Mouse (Mus musculus) left cerebral cortex, adult 8-10 months (tissue): ENCODE measurements around the gene Gm35549. TPM values are rescaled to one million over a fixed set of nuclear protein-coding genes. Genes with fewer than 3 reads are reported as not detected.

ENCODE experiments used
- DNase-seq, 2 experiments: peaks; one replicate each; pipeline ENCODE4 v3.0.0; 2022; ENCODE audit warnings: low spot score in 2 of 2
- total RNA-seq, 4 experiments: library from RNA; stranded (reverse); gene quantifications; 2 replicates each; pipeline ENCODE4 v1.2.4; 2022

Gene Gm35549
- total RNA-seq, 4 experiments from 2014 or later = not detected

DNA sequence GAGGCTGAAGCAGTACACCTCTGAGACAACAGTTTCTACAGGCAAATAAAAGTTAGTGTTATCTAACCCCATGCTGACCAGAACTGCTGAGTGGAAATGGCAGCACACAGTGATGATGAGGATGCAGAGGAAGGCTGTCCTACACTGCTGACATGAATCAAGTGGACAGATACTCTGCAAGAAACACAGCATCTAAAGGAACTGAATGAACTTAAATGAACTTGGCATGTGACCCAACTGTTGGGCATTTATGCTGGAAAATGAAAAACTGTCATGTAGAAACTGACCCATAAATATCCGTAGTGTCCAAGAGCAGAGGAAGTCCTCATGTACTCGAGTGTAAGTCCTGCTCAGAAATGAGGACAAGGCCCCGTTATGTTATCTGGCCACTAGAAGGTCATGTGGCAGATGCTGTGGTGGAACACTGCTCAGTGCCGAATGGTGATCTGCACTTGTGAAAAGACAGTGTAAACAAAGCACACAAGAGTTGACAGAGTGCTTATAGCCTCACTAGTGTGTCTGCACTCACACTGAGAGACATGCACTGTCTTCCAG lies 13.9 kb downstream of the Gm35549 start:
- DNase-seq = no peak

DNA sequence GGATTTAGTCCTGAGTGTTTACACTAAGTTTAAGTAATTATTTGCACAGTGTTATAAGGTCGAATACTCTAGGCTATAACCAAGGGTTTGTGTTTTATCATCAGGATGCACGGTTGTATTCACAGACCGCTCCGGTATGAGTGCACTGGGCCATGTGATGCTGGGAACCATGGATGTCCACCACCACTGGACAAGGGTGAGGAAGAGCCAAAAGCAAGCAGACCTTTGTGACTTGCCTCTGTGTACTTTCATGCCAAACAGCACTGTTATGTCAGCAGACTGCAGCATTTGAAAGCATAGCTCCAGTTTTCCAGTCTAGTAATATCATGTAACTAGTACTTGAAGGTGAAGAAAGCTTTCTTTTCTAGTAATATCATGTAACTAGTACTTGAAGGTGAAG lies 17.1 kb downstream of the Gm35549 start:
- no peak for DNase-seq

DNA sequence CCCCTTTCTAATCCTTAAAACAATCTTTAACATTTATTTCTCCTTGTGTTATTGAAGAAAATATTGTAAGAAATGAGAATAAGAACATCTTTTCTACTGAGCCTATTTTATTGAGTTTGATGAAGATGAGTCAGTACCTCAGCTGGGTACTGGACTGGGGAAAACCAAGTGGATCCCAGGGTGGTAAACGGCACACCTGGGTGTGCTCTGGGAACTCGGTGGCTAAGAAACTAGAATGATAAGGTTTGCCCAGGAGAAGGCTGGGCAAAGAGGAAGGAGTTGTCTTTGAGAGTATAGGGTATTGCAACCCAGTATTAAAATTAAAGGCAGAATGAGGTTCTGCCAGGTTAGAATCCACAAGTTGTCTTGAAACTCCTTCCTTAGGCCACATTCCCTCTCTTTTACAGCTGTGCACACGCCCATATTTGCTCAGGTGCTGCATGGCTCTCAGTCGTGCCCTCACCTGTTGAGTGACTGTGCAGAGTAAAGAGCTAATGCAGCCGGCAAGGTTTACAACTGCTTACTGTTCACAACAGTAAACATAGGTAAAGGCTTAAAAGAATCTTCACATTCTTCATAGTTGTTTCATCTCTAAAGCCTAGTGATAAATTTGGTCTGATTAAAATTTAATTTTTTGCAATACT lies 20.3 kb downstream of the Gm35549 start:
- no peak for DNase-seq

DNA sequence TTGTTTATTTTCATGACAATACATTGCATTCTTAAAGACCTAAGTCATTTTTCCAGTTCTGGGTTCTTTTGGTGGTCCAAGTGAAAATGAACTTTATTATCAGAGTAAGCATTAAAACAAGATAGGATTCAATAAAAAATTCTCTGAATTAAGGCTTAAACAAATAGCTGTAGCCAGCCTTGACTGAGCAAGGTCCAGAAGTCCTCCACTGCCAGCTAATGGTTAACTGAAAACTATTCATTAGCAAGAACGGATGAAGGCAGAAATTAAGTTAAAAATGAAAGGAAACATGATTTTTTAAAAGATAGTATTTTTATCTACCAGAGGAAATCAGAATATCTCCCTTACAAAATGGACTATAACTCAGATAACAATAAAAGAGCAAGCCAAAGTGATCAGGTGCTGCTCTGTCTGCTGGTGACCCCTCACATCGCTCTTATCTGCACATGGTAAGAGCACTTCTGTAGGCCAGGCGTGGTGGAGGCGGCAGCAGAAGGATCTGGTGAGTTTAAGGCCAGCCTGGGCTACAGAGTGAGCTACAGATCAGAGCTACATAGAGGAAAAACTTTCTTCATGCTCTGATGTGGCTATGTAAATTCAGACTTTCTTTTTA lies 28.5 kb downstream of the Gm35549 start:
- DNase-seq = no peak

DNA sequence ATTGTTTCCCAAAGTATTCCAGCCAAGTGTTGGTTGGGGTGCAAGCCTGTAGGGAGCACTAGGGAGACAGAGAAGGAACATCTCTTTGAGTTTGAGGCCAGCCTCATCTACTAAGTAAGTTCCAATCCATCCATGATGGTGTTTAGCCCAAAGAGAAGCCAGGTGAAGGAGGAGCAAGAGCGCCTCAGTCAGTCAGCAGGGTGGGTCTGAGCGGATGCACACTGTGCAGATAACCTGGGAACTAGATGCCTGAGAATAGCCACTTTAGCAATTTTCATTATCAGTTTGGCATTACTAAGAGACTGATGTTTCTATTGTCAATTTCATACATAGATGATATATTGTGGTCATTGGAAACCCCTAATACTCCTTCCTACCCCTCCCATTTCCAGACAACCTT lies 29.1 kb downstream of the Gm35549 start:
- DNase-seq = no peak

DNA sequence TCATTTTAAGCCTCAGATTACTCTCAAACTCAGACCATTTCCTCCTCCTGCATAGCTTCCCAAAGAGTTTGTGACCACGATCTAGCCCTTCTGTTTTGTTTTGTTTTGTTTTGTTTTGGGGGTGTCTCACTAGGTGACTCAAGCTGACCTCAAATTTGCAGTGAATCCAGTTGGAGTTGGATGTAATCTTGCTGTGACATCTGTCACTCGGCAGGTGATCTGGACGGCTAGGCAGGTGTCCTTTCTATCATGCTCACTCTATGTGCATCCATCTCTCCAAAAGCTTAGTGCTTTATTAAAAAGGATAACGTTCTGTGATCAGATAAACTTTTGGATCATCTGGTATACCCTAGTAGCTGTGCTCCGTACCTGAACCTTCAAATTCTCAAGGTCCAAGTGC lies 31.4 kb downstream of the Gm35549 start:
- no peak for DNase-seq

DNA sequence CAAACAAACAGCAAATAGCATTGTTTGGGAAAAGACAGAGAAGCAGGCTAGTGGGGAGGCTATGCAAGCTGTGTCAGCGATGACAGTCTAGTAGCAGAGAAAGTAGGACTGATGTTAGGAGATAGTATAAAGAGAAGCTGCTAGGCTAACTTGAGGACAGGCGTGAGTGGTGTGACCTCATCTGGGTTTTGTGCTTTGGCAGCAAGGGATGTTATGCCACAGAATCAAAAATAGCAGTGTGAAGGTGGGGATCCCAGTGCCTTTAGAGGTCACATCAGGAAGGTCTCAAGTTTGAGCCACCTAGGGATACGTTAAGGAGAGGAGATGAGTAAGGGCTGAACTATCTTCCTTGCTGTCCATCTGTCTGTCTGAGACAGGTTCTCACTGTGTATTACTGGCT lies 33.6 kb downstream of the Gm35549 start:
- no peak for DNase-seq

DNA sequence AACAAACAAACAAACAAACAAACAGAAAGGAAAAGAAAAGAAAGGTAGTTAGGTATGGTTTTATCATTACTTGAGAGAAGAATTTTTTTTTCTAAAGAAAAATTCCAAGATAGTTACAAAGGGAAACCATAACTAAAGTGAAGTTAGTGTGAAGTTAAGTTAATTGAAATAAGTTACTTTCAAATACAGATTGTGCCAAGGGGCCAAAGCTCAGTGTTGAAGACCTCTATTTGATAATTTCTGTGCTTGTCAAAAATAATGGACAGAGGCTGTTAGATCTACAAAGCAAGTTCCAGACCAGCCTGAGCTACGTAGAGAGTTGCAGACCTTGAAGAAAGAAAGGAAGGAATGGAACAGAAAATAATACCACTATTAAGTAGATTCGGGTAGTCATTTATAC lies 36.6 kb downstream of the Gm35549 start:
- DNase-seq = no peak

DNA sequence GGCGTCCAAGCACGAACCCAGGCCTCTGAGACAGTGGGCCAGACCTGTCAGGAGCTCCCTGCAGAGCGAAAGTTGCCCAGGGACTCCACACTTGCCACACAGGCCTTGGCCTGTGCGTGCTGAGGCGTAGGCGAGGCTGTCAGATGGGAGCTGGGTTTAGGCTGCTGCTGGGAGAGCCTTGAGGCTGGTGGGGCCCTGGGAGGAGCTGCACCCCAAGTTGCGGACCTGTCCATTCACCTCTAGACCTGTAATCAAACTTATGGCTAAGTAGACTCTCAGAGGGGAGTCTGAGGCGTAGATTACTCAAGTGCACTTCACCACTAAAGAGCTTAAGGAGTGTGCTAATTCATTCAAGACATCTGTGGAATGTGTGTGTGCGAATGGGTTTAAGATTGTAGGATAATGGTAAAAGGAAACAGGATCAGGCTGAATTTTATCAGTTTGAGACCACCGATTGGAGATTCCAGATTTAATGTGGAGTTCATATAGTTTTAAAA lies 37.9 kb downstream of the Gm35549 start:
- DNase-seq = no peak

DNA sequence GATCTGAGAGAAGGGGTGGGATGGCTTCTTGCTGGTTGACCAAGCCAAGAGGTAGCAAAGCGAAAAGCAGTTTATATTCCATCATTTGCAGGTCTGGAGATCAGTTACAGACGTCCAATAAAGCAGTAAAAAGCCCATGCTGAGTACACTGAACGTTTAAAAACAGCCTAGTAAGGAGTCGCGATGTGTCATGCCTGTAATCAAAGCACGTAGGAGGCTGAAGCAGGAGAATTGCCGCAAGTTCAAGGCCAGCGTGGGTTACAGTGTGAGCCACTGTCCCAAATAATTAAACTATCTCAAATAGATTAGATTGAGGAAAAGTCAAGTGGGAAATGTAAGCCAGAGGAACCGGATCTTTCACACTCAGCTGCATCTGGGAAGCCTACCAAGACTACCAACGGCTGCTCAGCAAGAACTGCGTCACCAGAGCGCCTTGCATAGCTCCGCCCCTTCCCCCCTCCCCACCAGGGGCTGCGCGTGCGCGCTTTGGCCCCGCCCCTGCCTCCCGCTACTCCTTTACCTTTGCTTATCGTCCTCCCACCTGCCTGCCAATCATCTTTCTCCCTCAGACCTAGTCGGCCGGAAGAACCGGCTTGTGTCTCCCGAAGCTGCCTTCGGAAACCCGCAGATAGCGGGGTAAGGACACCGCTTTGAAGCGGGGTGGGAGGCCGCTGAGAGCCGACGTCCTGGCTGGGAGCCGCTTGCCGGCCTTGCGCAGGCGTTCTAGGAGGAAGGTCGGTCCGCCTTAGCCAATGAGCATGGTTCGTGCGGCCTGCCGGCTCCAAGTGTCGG lies 38.6 kb downstream of the Gm35549 start, which contains the start of gene Tcaim:
TSS of gene Tcaim (plus strand) at position 487 of the 792 bp plus-strand sequence.
- DNase-seq = peak; percentile 86 to 91

DNA sequence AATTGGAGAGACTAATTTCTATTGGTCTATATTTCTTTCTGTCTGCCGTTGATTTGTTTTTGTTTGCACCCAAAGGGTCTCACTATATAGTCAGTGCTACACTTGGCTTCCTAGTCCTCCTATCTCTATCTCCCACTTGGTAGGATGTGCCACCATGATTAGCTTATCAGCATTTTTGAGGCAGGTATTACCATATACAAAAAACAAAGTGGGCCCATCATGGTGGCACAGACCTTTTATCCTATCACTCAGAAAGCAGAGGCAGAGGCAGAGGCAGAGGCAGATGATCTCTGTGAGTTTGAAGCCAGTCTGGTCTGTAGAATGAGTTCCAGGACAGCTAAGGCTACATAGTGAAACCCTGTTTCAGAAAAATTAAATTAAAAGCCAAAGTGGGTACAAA lies 57.3 kb downstream of the Gm35549 start:
- no peak for DNase-seq

DNA sequence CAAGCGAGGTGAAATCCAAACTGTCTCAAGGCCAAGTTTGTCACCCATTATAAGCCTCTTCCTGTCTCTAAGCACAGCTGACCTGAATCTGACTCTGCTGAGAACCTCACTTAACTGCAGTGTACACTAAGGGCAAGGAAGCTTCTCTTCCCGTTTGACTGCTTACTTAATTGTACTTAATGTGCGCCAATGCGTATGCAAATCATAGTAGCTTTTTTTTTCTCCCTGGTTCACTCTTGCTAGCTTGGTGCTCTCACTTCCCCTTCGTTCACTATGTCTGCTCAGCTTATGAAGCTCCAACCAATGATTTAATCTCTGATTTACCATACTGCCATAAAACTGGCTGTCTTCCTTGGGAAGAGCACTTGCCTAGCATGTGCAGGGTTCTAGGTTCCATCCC lies 58.6 kb downstream of the Gm35549 start:
- no peak for DNase-seq

Other genes with a start within 250 kb of the Gm35549 start
- not detected for gene Topaz1, start 96.7 kb downstream of the Gm35549 start, total RNA-seq
- 10 to 100 TPM; 17.3 to 19.4 (median 18.7) TPM for gene Tcaim, start 38.5 kb downstream of the Gm35549 start, total RNA-seq
- gene Zfp445, start 22.0 kb upstream of the Gm35549 start, total RNA-seq = 100 to 1,000 TPM; 161 to 172 (median 163) TPM
- 1 to 10 TPM; 5.1 to 5.7 (median 5.5) TPM for gene Zkscan7, start 41.6 kb upstream of the Gm35549 start, total RNA-seq
- gene Zfp105, start 79.0 kb upstream of the Gm35549 start, total RNA-seq = 1 to 10 TPM; 6.2 to 9.3 (median 8.3) TPM
- 10 to 100 TPM; 20.1 to 23.4 (median 21.1) TPM for gene 1110059G10Rik, start 107.0 kb upstream of the Gm35549 start, total RNA-seq
- gene Kif15, start 107.0 kb upstream of the Gm35549 start, total RNA-seq = 1 to 10 TPM; 1.0 to 1.6 (median 1.0) TPM
- gene Tmem42, start 177.3 kb upstream of the Gm35549 start, total RNA-seq = 10 to 100 TPM; 24.1 to 27.6 (median 26.2) TPM
- gene Tgm4, start 190.7 kb upstream of the Gm35549 start, total RNA-seq = 1 to 10 TPM in 3 of 4 experiments, under 1 TPM in 1; 0.88 to 3.2 (median 1.6) TPM